Mouse (Mus musculus): Measurements from ENCODE around the gene Tbc1d13. TPM values are rescaled to one million over a fixed set of nuclear protein-coding genes. Genes with fewer than 3 reads are reported as not detected.
"Not testable (repeated sequence)": the region's sequence is repeated elsewhere in the genome, so short reads cannot be mapped to it uniquely, and the experiment has no call there.

Gene Tbc1d13
- polyA plus RNA-seq, 1 experiment from 2014 or later, result 8.2 TPM

DNA sequence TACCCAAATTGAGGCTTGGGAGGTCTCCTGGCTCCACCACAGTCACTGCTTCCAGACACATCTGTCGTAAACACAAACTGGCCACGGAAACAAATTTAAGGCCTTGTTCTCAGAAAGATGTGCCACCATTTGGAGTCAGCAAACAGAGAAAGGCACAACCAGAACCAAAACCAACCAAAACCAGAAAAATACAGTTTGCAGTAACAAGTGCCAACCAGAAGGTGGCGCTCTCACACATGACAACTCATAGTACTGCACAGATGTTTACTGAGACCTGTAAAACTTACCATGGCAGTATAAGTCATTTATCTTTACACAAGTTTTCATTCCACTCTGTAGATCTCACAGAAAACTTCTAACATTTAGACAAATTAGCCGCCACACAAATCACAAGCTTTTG is 33.1 kb downstream of the Tbc1d13 start:
- H3K9me3 ChIP-seq (replicated peaks), result peaks cover 17% of the 10 kb centered on the region
- no peak overlapping the region for H3K4me2 ChIP-seq
- no peak overlapping the region for H3K27ac ChIP-seq
- H3K4me3 ChIP-seq (replicated peaks), result no peak overlapping the region
- peaks cover 5% of the 10 kb centered on the region; the same call in 1 of the 2 replicates for H3K4me1 ChIP-seq
- no peak overlapping the region for H3K9ac ChIP-seq
- WGBS, result 64% methylated on average over 4 of the region's 4 CpGs
- ATAC-seq (replicated peaks; ENCODE audit: low FRiP score), result no peak
- no peaks in the 10 kb centered on the region for H3K36me3 ChIP-seq
- H3K27me3 ChIP-seq, result no peaks in the 10 kb centered on the region

DNA sequence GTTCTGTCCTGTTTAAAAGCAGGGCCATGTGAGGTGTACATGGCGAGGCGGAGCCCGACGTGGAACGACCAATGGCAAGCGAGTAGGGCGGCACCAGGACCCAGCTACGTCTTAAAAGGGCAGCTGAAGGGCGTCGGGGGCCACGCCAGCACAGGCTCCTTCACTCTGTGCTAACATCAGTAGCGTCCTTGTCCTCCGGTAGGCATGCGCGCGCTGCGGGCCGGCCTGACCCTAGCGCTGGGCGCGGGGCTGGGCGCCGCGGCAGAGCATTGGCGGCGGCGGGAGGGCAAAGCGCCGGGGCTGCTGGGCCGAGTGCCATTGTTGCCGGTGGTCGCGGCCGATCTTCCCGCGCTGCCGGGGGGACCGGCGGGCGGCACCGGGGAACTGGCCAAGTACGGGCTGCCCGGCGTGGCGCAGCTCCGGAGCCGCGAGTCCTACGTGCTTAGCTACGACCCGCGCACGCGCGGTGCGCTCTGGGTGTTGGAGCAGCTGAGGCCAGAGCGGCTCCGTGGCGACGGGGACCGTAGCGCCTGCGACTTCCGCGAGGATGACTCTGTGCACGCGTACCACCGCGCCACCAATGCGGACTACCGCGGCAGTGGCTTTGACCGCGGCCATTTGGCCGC is 37.9 kb downstream of the Tbc1d13 start, which contains the start of gene Endog:
Gene Endog (plus strand): TSS at position 123 of the 626 bp plus-strand sequence.
- WGBS, result under 1% methylated on average over 75 of the region's 75 CpGs
- Histone ChIP-seq H3K27ac (peak within 1 kb of the TSS; percentile 89), H3K4me3 (replicated peaks) (peak within 1 kb of the TSS; percentile 74), H3K4me1 (peaks cover 15% of the 10 kb centered on the region), H3K27me3 (no peaks in the 10 kb centered on the region), H3K36me3 (peaks cover 41% of the 10 kb centered on the region), H3K4me2 (peak within 1 kb of the TSS; percentile 98), H3K9me3 (replicated peaks) (peaks cover 11% of the 10 kb centered on the region), H3K9ac (peak within 1 kb of the TSS; percentile 67)
- peak; percentile 94 for ATAC-seq (replicated peaks; ENCODE audit: low FRiP score)

DNA sequence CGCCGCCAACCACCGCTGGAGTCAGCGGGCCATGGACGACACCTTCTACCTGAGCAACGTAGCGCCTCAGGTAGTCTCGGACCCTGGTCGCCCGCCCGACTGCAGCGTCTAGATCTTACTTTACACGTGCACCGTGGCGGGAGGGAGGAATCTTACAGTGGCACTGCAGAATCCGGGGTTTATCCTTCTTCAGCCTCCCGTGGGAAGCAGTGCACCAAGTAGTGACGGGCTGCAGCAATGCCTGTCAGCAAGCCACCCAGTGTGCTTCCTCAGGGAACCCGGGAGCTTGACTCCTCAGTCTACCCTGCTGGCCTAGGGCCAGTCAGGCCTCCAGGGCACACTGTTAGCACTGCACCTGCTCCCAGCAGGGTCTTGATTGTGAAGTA is 38.4 kb downstream of the Tbc1d13 start:
- peaks cover 18% of the 10 kb centered on the region for H3K4me1 ChIP-seq
- peak overlapping the region; percentile 74 for H3K4me3 ChIP-seq (replicated peaks)
- WGBS, result under 1% methylated on average over 19 of the region's 19 CpGs
- peaks cover 46% of the 10 kb centered on the region for H3K36me3 ChIP-seq
- peak overlapping the region; percentile 98 for H3K4me2 ChIP-seq
- H3K27me3 ChIP-seq, result no peaks in the 10 kb centered on the region
- H3K9me3 ChIP-seq (replicated peaks), result peaks cover 6% of the 10 kb centered on the region
- peak; percentile 52 for ATAC-seq (replicated peaks; ENCODE audit: low FRiP score)
- H3K9ac ChIP-seq, result peak overlapping the region; percentile 67
- H3K27ac ChIP-seq, result peak overlapping the region; percentile 89

GRCm38 (mm10) chr2:30173541-30174240 is 40.1 kb downstream of the Tbc1d13 start:
- no peak overlapping the region for H3K9ac ChIP-seq

DNA sequence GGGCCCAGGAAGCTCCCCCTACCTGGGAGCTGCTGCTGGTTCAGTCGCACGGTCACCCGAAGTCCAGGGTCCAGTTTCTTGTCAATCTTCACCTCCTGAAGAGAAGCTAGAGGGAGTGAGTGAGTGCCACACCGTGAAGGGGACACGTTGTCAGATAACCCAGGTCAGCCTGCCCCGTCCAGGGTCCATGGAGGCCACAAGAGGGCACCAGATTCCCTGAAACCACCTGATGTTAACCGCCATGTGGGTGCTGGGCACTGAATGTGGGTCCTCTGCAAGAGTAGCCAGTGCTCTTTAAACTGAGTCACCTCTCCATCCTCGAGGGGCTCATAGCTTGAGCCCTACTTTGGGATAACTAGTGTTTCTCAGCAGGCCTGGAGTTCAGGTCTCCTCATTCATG is 42.4 kb downstream of the Tbc1d13 start:
- H3K4me2 ChIP-seq, result no peak overlapping the region
- ATAC-seq (replicated peaks; ENCODE audit: low FRiP score), result no peak

More at GRCm38 (mm10) chr2:30173541-30174240, 40.1 kb downstream of the Tbc1d13 start:
- ATAC-seq (replicated peaks; ENCODE audit: low FRiP score), result no peak
- H3K36me3 ChIP-seq, result peaks cover 46% of the 10 kb centered on the region
- no peak overlapping the region for H3K4me3 ChIP-seq (replicated peaks)
- H3K4me1 ChIP-seq, result peaks cover 26% of the 10 kb centered on the region
- H3K27ac ChIP-seq, result no peak overlapping the region
- 93% methylated on average over 20 of the region's 20 CpGs for WGBS
- H3K27me3 ChIP-seq, result no peaks in the 10 kb centered on the region
- H3K4me2 ChIP-seq, result no peak overlapping the region
- 0 out of 2 replicates have a peak, but pooled peaks cover 3% of the 10 kb centered on the region for H3K9me3 ChIP-seq (replicated peaks)

DNA sequence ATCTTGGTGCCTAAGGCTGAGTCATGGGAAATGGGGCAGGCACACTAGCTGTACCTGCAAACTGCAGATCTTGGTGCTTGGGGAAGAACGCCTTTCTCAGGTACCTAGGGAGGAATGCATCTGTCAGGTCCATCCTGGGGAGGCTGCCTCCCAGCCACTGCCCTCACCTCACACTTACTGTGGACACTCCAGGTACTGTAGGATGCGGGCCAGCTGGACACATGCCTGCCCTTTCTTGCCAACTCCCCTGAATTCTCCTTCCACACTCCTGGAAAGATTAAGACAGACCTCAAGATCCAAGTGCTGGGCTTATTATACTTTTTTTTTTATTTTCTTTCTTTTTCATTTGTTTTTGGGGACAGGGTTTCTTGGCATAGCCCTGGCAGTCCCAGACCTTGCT is 43.0 kb downstream of the Tbc1d13 start:
- Histone ChIP-seq H3K27ac (no peak overlapping the region), H3K27me3 (no peaks in the 10 kb centered on the region), H3K4me1 (peaks cover 21% of the 10 kb centered on the region), H3K9me3 (replicated peaks) (0 out of 2 replicates have a peak, but pooled peaks cover 3% of the 10 kb centered on the region), H3K36me3 (peaks cover 46% of the 10 kb centered on the region), H3K9ac (no peak overlapping the region), H3K4me3 (replicated peaks) (no peak overlapping the region), H3K4me2 (no peak overlapping the region)
- WGBS, result 97% methylated on average over 2 of the region's 2 CpGs
- ATAC-seq (replicated peaks; ENCODE audit: low FRiP score), result no peak

More for the DNA sequence above, 42.4 kb downstream of the Tbc1d13 start:
- no peak overlapping the region for H3K4me3 ChIP-seq (replicated peaks)
- H3K27ac ChIP-seq, result no peak overlapping the region
- H3K27me3 ChIP-seq, result no peaks in the 10 kb centered on the region
- H3K9me3 ChIP-seq (replicated peaks), result 0 out of 2 replicates have a peak, but pooled peaks cover 3% of the 10 kb centered on the region
- no peak overlapping the region for H3K9ac ChIP-seq
- H3K36me3 ChIP-seq, result peaks cover 46% of the 10 kb centered on the region
- 92% methylated on average over 8 of the region's 8 CpGs for WGBS
- peaks cover 26% of the 10 kb centered on the region for H3K4me1 ChIP-seq

GRCm38 (mm10) chr2:30177700-30178675 is 44.4 kb downstream of the Tbc1d13 start, which contains the start of gene Spout1:
Gene Spout1, minus strand, starts transcription at chr2:30178459.
- Histone ChIP-seq H3K4me1 (peaks cover 11% of the 10 kb centered on the region), H3K27ac (peak within 1 kb of the TSS; percentile 50; the same call in 1 of the 2 replicates), H3K9me3 (replicated peaks) (0 out of 2 replicates have a peak, but pooled peaks cover 3% of the 10 kb centered on the region), H3K27me3 (no peaks in the 10 kb centered on the region), H3K4me3 (replicated peaks) (peak within 1 kb of the TSS; percentile 83), H3K4me2 (peak within 1 kb of the TSS; percentile 77), H3K36me3 (peaks cover 40% of the 10 kb centered on the region), H3K9ac (peak within 1 kb of the TSS; percentile 74)
- WGBS, result 2% methylated on average over 54 of the region's 54 CpGs
- peak; percentile 98 for ATAC-seq (replicated peaks; ENCODE audit: low FRiP score)

DNA sequence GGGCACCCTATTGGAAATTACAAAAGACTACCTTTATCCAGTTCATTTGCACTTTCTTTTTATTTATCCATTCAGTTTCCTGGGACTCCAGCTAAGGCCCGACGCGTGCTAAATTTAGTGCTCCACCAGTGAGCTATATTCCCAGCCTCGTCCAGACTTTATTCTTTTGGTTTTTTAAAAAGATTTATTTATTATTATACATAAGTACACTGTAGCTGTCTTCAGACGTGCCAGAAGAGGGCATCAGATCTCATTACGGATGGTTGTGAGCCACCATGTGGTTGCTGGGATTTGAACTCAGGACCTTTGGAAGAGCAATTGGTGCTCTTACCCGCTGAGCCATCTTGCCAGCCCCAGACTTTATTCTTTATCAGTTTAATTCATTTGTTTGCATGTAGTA is 45.2 kb downstream of the Tbc1d13 start:
- H3K9me3 ChIP-seq (replicated peaks); H3K27ac ChIP-seq; H3K27me3 ChIP-seq; ATAC-seq (replicated peaks; ENCODE audit: low FRiP score); H3K9ac ChIP-seq: not testable (repeated sequence)
- H3K4me1 ChIP-seq, result peaks cover 11% of the 10 kb centered on the region
- 60% methylated on average over 7 of the region's 7 CpGs for WGBS
- H3K4me3 ChIP-seq (replicated peaks), result peak overlapping the region; percentile 83
- peak overlapping the region; percentile 77 for H3K4me2 ChIP-seq
- peaks cover 33% of the 10 kb centered on the region for H3K36me3 ChIP-seq

- H3K9me3 ChIP-seq (replicated peaks), result no peaks in the 10 kb centered on the region
- peaks cover 7% of the 10 kb centered on the region; the same call in 1 of the 2 replicates for H3K36me3 ChIP-seq
- no peak overlapping the region for H3K4me2 ChIP-seq
- no peak for ATAC-seq (replicated peaks; ENCODE audit: low FRiP score)
- H3K9ac ChIP-seq, result no peak overlapping the region
- no peak overlapping the region for H3K4me3 ChIP-seq (replicated peaks)
- WGBS, result 89% methylated on average over 2 of the region's 2 CpGs
- peaks cover 4% of the 10 kb centered on the region for H3K4me1 ChIP-seq
- no peak overlapping the region for H3K27ac ChIP-seq
- H3K27me3 ChIP-seq, result no peaks in the 10 kb centered on the region
Measured at GRCm38 (mm10) chr2:30182424-30182823, 48.9 kb downstream of the Tbc1d13 start.

- Histone ChIP-seq H3K9ac (no peak overlapping the region), H3K27ac (no peak overlapping the region), H3K9me3 (replicated peaks) (no peaks in the 10 kb centered on the region), H3K4me1 (no peaks in the 10 kb centered on the region), H3K27me3 (no peaks in the 10 kb centered on the region), H3K4me2 (no peak overlapping the region), H3K36me3 (peaks cover 7% of the 10 kb centered on the region; the same call in 1 of the 2 replicates), H3K4me3 (replicated peaks) (no peak overlapping the region)
- WGBS, result 70% methylated on average over 3 of the region's 3 CpGs
- no peak for ATAC-seq (replicated peaks; ENCODE audit: low FRiP score)
Measured at GRCm38 (mm10) chr2:30183721-30184120, 50.2 kb downstream of the Tbc1d13 start.

- Histone ChIP-seq H3K27ac (no peak overlapping the region), H3K4me2 (no peak overlapping the region), H3K4me1 (no peaks in the 10 kb centered on the region), H3K36me3 (peaks cover 14% of the 10 kb centered on the region; the same call in 1 of the 2 replicates), H3K9ac (no peak overlapping the region), H3K9me3 (replicated peaks) (no peaks in the 10 kb centered on the region), H3K4me3 (replicated peaks) (no peak overlapping the region), H3K27me3 (no peaks in the 10 kb centered on the region)
- ATAC-seq (replicated peaks; ENCODE audit: low FRiP score), result 0 out of 2 replicates have a peak, but pooled peaks have one; percentile 54
- WGBS, result 90% methylated on average over 6 of the region's 6 CpGs
Measured at GRCm38 (mm10) chr2:30185276-30185675, 51.7 kb downstream of the Tbc1d13 start.

Data from kidney, embryonic 15.5 days (tissue).